Mouse (Mus musculus) kidney, adult 2 months (tissue): ENCODE measurements around the gene Dvl3.

ENCODE experiments used
- CTCF ChIP-seq: fragments of 200-500 bp; conservative IDR thresholded peaks from 2 replicates; pipeline ENCODE4 v1.5.1; 2011; ENCODE audit warnings: low read depth, mild to moderate bottlenecking, control low read depth, low read length, moderate library complexity, mixed read lengths; ENCODE audit not compliant: insufficient read depth, insufficient read length
- POLR2A ChIP-seq: fragments of 200-500 bp; IDR thresholded peaks from one replicate; pipeline ENCODE4 v1.6.1; 2011; ENCODE audit warnings: low read depth, low read length, control low read depth

DNA sequence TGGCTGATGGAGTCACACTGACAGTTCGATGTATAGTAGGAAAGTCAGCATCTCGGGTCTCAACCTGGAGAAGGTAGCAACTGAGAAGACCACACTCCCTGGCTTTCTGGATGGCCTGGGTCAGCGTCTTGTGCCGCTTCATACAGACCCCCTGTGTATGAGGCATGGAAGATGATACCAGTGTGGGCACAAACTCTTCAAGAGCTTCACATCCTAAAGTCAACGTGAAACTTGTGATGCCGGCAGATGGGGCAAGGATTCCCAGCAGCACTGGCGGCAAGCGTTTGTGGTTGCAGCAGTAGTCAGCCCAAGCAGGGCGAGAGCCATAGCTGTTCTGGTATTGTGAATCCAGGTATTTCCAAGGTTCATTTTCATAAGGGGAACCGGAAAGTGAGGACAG, 28.9 kb downstream of the Dvl3 start:
- TF ChIP-seq CTCF (no peak), POLR2A (no peak)
